Comparison of ENCODE assay signal across 22 mouse cellular contexts in the genomic region with DNA sequence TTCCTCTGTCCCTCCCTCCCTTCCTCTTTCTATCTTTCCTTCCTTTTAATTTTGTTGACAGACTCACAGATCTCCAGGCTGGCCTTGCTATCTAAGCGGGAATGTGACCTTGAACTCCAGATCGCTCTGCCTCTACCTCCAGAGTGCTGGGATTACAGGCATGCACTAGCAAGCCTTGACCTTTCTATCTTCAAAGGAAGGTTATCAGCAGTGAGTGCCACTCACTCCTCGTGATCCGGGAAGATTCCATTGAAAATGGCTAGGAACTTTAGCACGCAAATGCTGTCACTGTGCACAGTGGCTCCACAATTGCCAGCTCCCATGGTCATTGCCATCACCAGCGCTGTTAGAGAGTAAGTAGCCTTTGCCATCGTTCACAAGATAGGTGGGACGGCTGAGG. TPM values are rescaled to one million over a fixed set of nuclear protein-coding genes. Genes with fewer than 3 reads are reported as not detected.
DNase-seq lines count a peak whose midpoint lies in the region; ATAC-seq lines count a peak whose summit lies in the region.
"Had no signal": no experiment of that assay in that cellular context is flagged by ENCODE, and none has a peak within 500 bp of the region (broad histone marks: within the 10 kb centered on the region; RNA-seq: fewer than 3 reads in every experiment).

No protein-coding gene starts in this region.

- no peak overlapping the region for H3K9ac ChIP-seq in hindbrain, embryonic 11.5 days (ENCODE audit: low read depth, low read length)
- no peak overlapping the region for H3K9ac ChIP-seq in hindbrain, embryonic 14.5 days
- H3K9ac ChIP-seq in hindbrain, embryonic 12.5 days: no peak overlapping the region
- H3K9ac ChIP-seq: embryonic facial prominence, embryonic 12.5 days; heart, embryonic 12.5 days; kidney, embryonic 15.5 days; limb, embryonic 15.5 days; liver, embryonic 14.5 days; lung, embryonic 15.5 days; neural tube, embryonic 13.5 days had no signal

- no peak overlapping the region for H3K4me2 ChIP-seq in hindbrain, embryonic 11.5 days (replicated peaks; ENCODE audit: low read depth, low read length)
- no peak overlapping the region for H3K4me2 ChIP-seq in hindbrain, embryonic 14.5 days (replicated peaks)
- no peak overlapping the region for H3K4me2 ChIP-seq in hindbrain, embryonic 12.5 days (replicated peaks)
- H3K4me2 ChIP-seq: embryonic facial prominence, embryonic 12.5 days; heart, embryonic 12.5 days; kidney, embryonic 15.5 days; limb, embryonic 15.5 days; lung, embryonic 15.5 days; neural tube, embryonic 13.5 days had no signal

- 0 out of 2 replicates have a peak overlapping the region, but pooled peaks have one; percentile 30 for H3K27ac ChIP-seq in hindbrain, embryonic 11.5 days (ENCODE audit: low read depth, low read length)
- H3K27ac ChIP-seq in hindbrain, embryonic 14.5 days: no peak overlapping the region
- peak overlapping the region; percentile 18; the same call in 1 of the 2 replicates for H3K27ac ChIP-seq in hindbrain, embryonic 12.5 days
- H3K27ac ChIP-seq: embryonic facial prominence, embryonic 12.5 days; kidney, embryonic 15.5 days; limb, embryonic 15.5 days; liver, embryonic 14.5 days; lung, embryonic 15.5 days had no signal

- no peaks in the 10 kb centered on the region for H3K27me3 ChIP-seq in hindbrain, embryonic 11.5 days (ENCODE audit: control insufficient read depth, insufficient read depth, low read length)
- no peaks in the 10 kb centered on the region for H3K27me3 ChIP-seq in hindbrain, embryonic 14.5 days (ENCODE audit: control insufficient read depth, insufficient read depth, low read length)
- no peaks in the 10 kb centered on the region for H3K27me3 ChIP-seq in hindbrain, embryonic 12.5 days
- H3K27me3 ChIP-seq: kidney, embryonic 15.5 days; limb, embryonic 15.5 days; lung, embryonic 15.5 days; neural tube, embryonic 13.5 days had no signal

- no peak overlapping the region for H3K4me3 ChIP-seq in hindbrain, embryonic 11.5 days (ENCODE audit: low read depth, low read length)
- no peak overlapping the region for H3K4me3 ChIP-seq in hindbrain, embryonic 14.5 days (replicated peaks; ENCODE audit: low read length)
- H3K4me3 ChIP-seq in hindbrain, embryonic 12.5 days: no peak overlapping the region
- H3K4me3 ChIP-seq: embryonic facial prominence, embryonic 12.5 days; erythroblast, embryonic 14.5 days; heart, embryonic 12.5 days; kidney, embryonic 15.5 days; limb, embryonic 15.5 days; lung, embryonic 15.5 days; megakaryocyte, embryonic 14.5 days; neural tube, embryonic 13.5 days had no signal

- 84% methylated on average over 8 of the region's 8 CpGs for WGBS in hindbrain, embryonic 11.5 days
- WGBS in hindbrain, embryonic 14.5 days: 83% methylated on average over 8 of the region's 8 CpGs
- 78% methylated on average over 8 of the region's 8 CpGs for WGBS in hindbrain, embryonic 12.5 days

- H3K4me1 ChIP-seq in hindbrain, embryonic 11.5 days (replicated peaks; ENCODE audit: control insufficient read depth, insufficient read depth, low read length): peaks cover 4% of the 10 kb centered on the region; the same call in 1 of the 2 replicates
- H3K4me1 ChIP-seq in hindbrain, embryonic 14.5 days (replicated peaks; ENCODE audit: control insufficient read depth, insufficient read depth, low read length): peaks cover 6% of the 10 kb centered on the region; the same call in 1 of the 2 replicates
- peaks cover 44% of the 10 kb centered on the region for H3K4me1 ChIP-seq in hindbrain, embryonic 12.5 days
- H3K4me1 ChIP-seq: lung, embryonic 15.5 days had no signal

- H3K9me3 ChIP-seq in hindbrain, embryonic 11.5 days (ENCODE audit: control insufficient read depth, low read length): no peaks in the 10 kb centered on the region
- H3K9me3 ChIP-seq in hindbrain, embryonic 14.5 days (ENCODE audit: control insufficient read depth, low read length): no peaks in the 10 kb centered on the region
- no peaks in the 10 kb centered on the region for H3K9me3 ChIP-seq in hindbrain, embryonic 12.5 days (replicated peaks)
- H3K9me3 ChIP-seq: embryonic facial prominence, embryonic 12.5 days; heart, embryonic 12.5 days; kidney, embryonic 15.5 days; limb, embryonic 15.5 days; lung, embryonic 15.5 days; megakaryocyte, embryonic 14.5 days; neural tube, embryonic 13.5 days had no signal

- no peak for ATAC-seq in hindbrain, embryonic 11.5 days (ENCODE audit: low FRiP score)
- no peak for ATAC-seq in hindbrain, embryonic 14.5 days (ENCODE audit: low FRiP score)
- ATAC-seq in hindbrain, embryonic 12.5 days (ENCODE audit: low FRiP score): no peak

- DNase-seq in adrenal gland, adult 2 months: peak; percentile 66
- no peak for DNase-seq in adrenal gland, postnatal 4 days (ENCODE audit: low spot score in 2 of 2)
- DNase-seq in hindbrain, embryonic 11.5 days (ENCODE audit: low spot score): no peak
- no peak for DNase-seq in hindbrain, embryonic 14.5 days (ENCODE audit: low spot score)
- DNase-seq in R1 (ENCODE audit: low read depth, low spot score): peak; percentile 39
- no peak for DNase-seq in kidney, postnatal 25 days
- DNase-seq in thymus, postnatal 4 days: no peak

- H3K36me3 ChIP-seq in hindbrain, embryonic 11.5 days (ENCODE audit: control insufficient read depth, insufficient read depth, low read length): 0 out of 2 replicates have a peak, but pooled peaks cover 2% of the 10 kb centered on the region
- H3K36me3 ChIP-seq in hindbrain, embryonic 14.5 days (replicated peaks; ENCODE audit: control insufficient read depth, insufficient read depth): peaks cover 28% of the 10 kb centered on the region
- peaks cover 41% of the 10 kb centered on the region for H3K36me3 ChIP-seq in hindbrain, embryonic 12.5 days
- H3K36me3 ChIP-seq: heart, embryonic 12.5 days; lung, embryonic 15.5 days had no signal

RNA-seq across cellular contexts. Expression of a gene that starts 56.8 kb away (rescaled TPM):
- not detected for total RNA-seq in adrenal gland, adult 2 months (2021)
- polyA plus RNA-seq in adrenal gland, adult 2 months (2012; rRNA removed): 0.06 TPM in 1 of 2 replicates, not detected in the other
- not detected for total RNA-seq in adrenal gland, postnatal 4 days (2021)
- not detected in 2 replicates for polyA plus RNA-seq in hindbrain, embryonic 11.5 days (2014; fragmentation: Nextera tagmentation; extraction: Ambion mirVana)
- 0.07 and 0.12 TPM in 2 replicates for polyA plus RNA-seq in hindbrain, embryonic 14.5 days (2014; fragmentation: Nextera tagmentation; extraction: Ambion mirVana)
- polyA plus RNA-seq in hindbrain, embryonic 12.5 days (2016; fragmentation: Nextera tagmentation; extraction: Ambion mirVana): 0.06 TPM in 1 of 2 replicates, not detected in the other
- total RNA-seq: gastrocnemius, postnatal 25 days; heart, adult 18-20 months; heart, postnatal 10 days; left cerebral cortex, adult 8-10 months had no signal
- polyA plus RNA-seq: embryonic facial prominence, embryonic 12.5 days; heart, embryonic 12.5 days; intestine, postnatal 0 days; kidney, embryonic 15.5 days; limb, embryonic 15.5 days; liver, embryonic 14.5 days; lung, embryonic 15.5 days; neural tube, embryonic 13.5 days had no signal

Comparison
In these comparisons a context has a peak if more than half of its experiments do, and no peak if none do; other contexts are left out.
1. DNase-seq: peak in adrenal gland, adult 2 months (single experiment) and R1 (single experiment); none in adrenal gland, postnatal 4 days (0 of 2), hindbrain, embryonic 11.5 days (single experiment), hindbrain, embryonic 14.5 days (single experiment), kidney, postnatal 25 days (0 of 2) and thymus, postnatal 4 days (single experiment).